Mouse (Mus musculus) lung, embryonic 14.5 days (tissue): ENCODE data around the gene Magi2. TPM values are rescaled to one million over a fixed set of nuclear protein-coding genes. Genes with fewer than 3 reads are reported as not detected.
A peak's percentile ranks its signal among the peaks of the same experiment; 100 is the strongest.

ENCODE experiments used
- ATAC-seq: fragments of 200-750 bp; cut with Nextera tagmentation; 2 replicates; pipeline ENCODE4 v1.8.0; 2017; ENCODE audit warnings: mild to moderate bottlenecking, moderate TSS enrichment, moderate library complexity; ENCODE audit not compliant: insufficient read depth
- DNase-seq: peaks from one replicate; pipeline ENCODE4 v3.0.0-alpha.2; 2015
- H3K27ac ChIP-seq: fragments of 300-500 bp; sonication (generic); 2 replicates; pipeline ENCODE4 v1.5.1; 2014; ENCODE audit warnings: low read depth, mild to moderate bottlenecking, moderate library complexity
- H3K27me3 ChIP-seq: fragments of 300-500 bp; sonication (generic); 2 replicates; pipeline ENCODE4 v1.6.1; 2014; ENCODE audit warnings: low read length, control low read depth; ENCODE audit not compliant: insufficient read depth
- H3K36me3 ChIP-seq: fragments of 300-500 bp; sonication (generic); 2 replicates; pipeline ENCODE4 v1.6.1; 2014; ENCODE audit warnings: control low read depth; ENCODE audit not compliant: insufficient read depth
- H3K4me1 ChIP-seq: fragments of 300-500 bp; sonication (generic); 2 replicates; pipeline ENCODE4 v1.6.1; 2014; ENCODE audit warnings: antibody characterized with exemption, control low read depth; ENCODE audit not compliant: insufficient read depth
- H3K4me2 ChIP-seq: fragments of 300-500 bp; sonication (generic); 2 replicates; pipeline ENCODE4 v1.6.1; 2014; ENCODE audit warnings: mild to moderate bottlenecking
- H3K4me3 ChIP-seq: fragments of 300-500 bp; sonication (generic); 2 replicates; pipeline ENCODE4 v1.5.1; 2014; ENCODE audit warnings: low read depth, low read length
- H3K9ac ChIP-seq: fragments of 300-500 bp; sonication (generic); 2 replicates; pipeline ENCODE4 v1.6.1; 2014
- H3K9me3 ChIP-seq: fragments of 300-500 bp; sonication (generic); 2 replicates; pipeline ENCODE4 v1.6.1; 2016; ENCODE audit warnings: low read depth, low read length, control low read depth
- CTCF ChIP-seq: IDR thresholded peaks from 2 replicates; pipeline ENCODE4 v1.5.1; 2016; ENCODE audit warnings: antibody characterized with exemption, low read depth
- WGBS: fragments of 180-500 bp; shearing (Covaris S2); extraction: QIAGEN DNeasy Blood & Tissue Kit; methylation state at CpG from one replicate; pipeline ENCODE4 v1.1.7; 2014; 5-methylcytosine and 5-hydroxymethylcytosine counted together
- polyA plus RNA-seq: library from polyadenylated mRNA; unstranded; fragments of >200 nt; fragmentation: Nextera tagmentation; extraction: Ambion mirVana; gene quantifications from 2 replicates; pipeline ENCODE4 v1.2.1, GENCODE M21; 2014

Magi2 gene
- polyA plus RNA-seq, 1 experiment from 2014 or later = 2.4 TPM

GRCm38 (mm10) chr5:19429290-19429689 is 202.5 kb downstream of the Magi2 start:
- DNase-seq (peak; percentile 78), ATAC-seq (no peak)
- no peak overlapping the region for H3K9ac ChIP-seq
- no peaks in the 10 kb centered on the region for H3K9me3 ChIP-seq
- no peaks in the 10 kb centered on the region for H3K36me3 ChIP-seq
- no peaks in the 10 kb centered on the region for H3K4me1 ChIP-seq
- no peak overlapping the region for H3K4me3 ChIP-seq
- no peak overlapping the region for H3K27ac ChIP-seq
- H3K4me2 ChIP-seq = no peak overlapping the region
- TF ChIP-seq CTCF = peak; percentile 52
- H3K27me3 ChIP-seq = no peaks in the 10 kb centered on the region
- WGBS = 17% methylated on average over 2 of the region's 2 CpGs

- no peaks in the 10 kb centered on the region for H3K36me3 ChIP-seq
- TF ChIP-seq CTCF = no peak
- H3K27me3 ChIP-seq = no peaks in the 10 kb centered on the region
- no peaks in the 10 kb centered on the region for H3K4me1 ChIP-seq
- no peak overlapping the region for H3K4me2 ChIP-seq
- H3K27ac ChIP-seq = no peak overlapping the region
- H3K4me3 ChIP-seq = no peak overlapping the region
- H3K9ac ChIP-seq = no peak overlapping the region
- no peak for ATAC-seq
- no peak for DNase-seq
- no peaks in the 10 kb centered on the region for H3K9me3 ChIP-seq
Measured at GRCm38 (mm10) chr5:19462541-19462940, 235.7 kb downstream of the Magi2 start.

GRCm38 (mm10) chr5:19465383-19465782 is 238.5 kb downstream of the Magi2 start:
- DNase-seq = peak; percentile 2
- no peak for ATAC-seq
- no peak for TF ChIP-seq CTCF
- no peak overlapping the region for H3K9ac ChIP-seq
- H3K27me3 ChIP-seq = no peaks in the 10 kb centered on the region
- no peaks in the 10 kb centered on the region for H3K9me3 ChIP-seq
- WGBS = 48% methylated on average over 2 of the region's 2 CpGs
- no peaks in the 10 kb centered on the region for H3K4me1 ChIP-seq
- no peaks in the 10 kb centered on the region for H3K36me3 ChIP-seq
- H3K4me2 ChIP-seq = no peak overlapping the region
- no peak overlapping the region for H3K4me3 ChIP-seq
- no peak overlapping the region for H3K27ac ChIP-seq

DNA sequence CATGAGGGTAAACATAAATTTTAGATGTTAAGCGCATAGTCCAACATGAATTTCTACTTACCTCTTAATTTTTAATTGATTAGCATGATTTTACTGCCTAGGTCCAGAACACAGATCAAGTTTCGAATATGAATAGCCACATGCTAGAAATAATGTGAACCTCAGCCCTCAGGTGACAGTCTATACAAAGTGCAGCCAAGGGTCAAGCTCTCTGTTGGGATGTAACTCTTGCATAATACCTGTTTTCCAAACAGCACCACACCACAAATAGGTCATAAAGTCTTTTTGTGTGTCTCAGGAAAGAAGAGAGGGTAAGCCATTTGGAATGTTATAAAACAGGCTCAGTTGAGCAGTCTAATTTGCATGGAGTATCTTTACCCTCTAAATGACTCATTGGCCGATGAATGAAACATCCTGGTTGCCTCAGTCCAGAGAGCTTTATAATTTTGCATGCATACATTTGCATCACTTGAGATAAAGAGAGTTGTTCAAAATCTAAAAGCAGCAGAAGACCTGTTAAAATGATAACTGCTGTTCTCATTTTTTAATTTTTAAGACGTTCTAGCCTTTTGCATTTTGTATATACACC is 246.1 kb downstream of the Magi2 start:
- DNase-seq (no peak), ATAC-seq (no peak)
- Histone ChIP-seq H3K4me1 (no peaks in the 10 kb centered on the region), H3K4me2 (no peak overlapping the region), H3K27me3 (no peaks in the 10 kb centered on the region), H3K9me3 (no peaks in the 10 kb centered on the region), H3K27ac (no peak overlapping the region), H3K36me3 (no peaks in the 10 kb centered on the region), H3K9ac (no peak overlapping the region), H3K4me3 (no peak overlapping the region)
- WGBS = 75% methylated on average over 4 of the region's 4 CpGs
- TF ChIP-seq CTCF = no peak

GRCm38 (mm10) chr5:19482981-19483380 is 256.1 kb downstream of the Magi2 start:
- Histone ChIP-seq H3K9ac (no peak overlapping the region), H3K4me3 (no peak overlapping the region), H3K36me3 (no peaks in the 10 kb centered on the region), H3K27ac (no peak overlapping the region), H3K4me1 (no peaks in the 10 kb centered on the region), H3K4me2 (no peak overlapping the region), H3K9me3 (no peaks in the 10 kb centered on the region), H3K27me3 (no peaks in the 10 kb centered on the region)
- DNase-seq = peak; percentile 35
- ATAC-seq = no peak
- 71% methylated on average over 3 of the region's 3 CpGs for WGBS
- TF ChIP-seq CTCF = no peak

DNA sequence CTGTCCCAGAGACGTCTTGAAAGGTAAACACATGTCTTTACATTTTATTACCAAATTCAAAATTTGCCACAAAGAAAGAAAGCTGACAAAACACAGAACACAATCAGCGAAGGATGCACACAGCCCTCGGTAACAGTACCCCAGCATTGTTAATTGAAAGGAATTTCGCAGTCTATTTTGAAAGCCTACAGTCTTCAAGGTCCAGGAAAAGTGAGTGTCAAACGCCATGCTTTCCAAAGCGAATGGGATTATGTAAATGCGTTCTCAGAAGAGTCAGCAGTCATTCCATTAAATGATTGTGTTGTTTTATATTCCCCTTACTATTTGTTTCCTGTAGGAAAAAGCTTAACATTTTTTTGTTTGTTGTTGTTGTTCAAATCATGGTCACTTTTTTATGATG is 261.1 kb downstream of the Magi2 start:
- DNase-seq (no peak), ATAC-seq (no peak)
- Histone ChIP-seq H3K27ac (no peak overlapping the region), H3K4me3 (no peak overlapping the region), H3K36me3 (no peaks in the 10 kb centered on the region), H3K9me3 (no peaks in the 10 kb centered on the region), H3K4me2 (no peak overlapping the region), H3K27me3 (no peaks in the 10 kb centered on the region), H3K4me1 (no peaks in the 10 kb centered on the region), H3K9ac (no peak overlapping the region)
- 17% methylated on average over 7 of the region's 7 CpGs for WGBS
- no peak for TF ChIP-seq CTCF

DNA sequence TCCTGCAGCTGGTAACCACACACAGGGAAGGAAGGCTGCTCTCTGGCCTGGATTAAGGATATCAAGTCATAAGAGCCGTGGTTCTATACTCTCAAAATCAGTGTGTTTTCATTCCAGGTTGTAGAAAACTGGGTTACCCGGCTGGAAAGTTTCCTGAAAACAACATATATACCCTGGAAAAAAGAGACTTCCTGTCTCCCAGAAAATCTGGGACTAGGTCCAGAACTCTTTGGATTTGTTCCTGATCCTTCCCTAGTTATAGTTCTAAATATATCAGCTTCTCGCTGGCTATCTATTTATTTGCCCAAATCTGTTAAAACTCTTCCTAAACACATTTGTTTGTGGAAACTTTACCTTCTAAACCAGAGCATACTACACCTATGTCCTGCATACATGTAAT is 274.2 kb downstream of the Magi2 start:
- H3K9ac ChIP-seq = no peak overlapping the region
- H3K4me3 ChIP-seq = no peak overlapping the region
- no peak overlapping the region for H3K27ac ChIP-seq
- H3K36me3 ChIP-seq = no peaks in the 10 kb centered on the region
- H3K4me2 ChIP-seq = no peak overlapping the region
- H3K4me1 ChIP-seq = no peaks in the 10 kb centered on the region
- H3K9me3 ChIP-seq = no peaks in the 10 kb centered on the region
- 78% methylated on average over 3 of the region's 3 CpGs for WGBS
- TF ChIP-seq CTCF = no peak
- ATAC-seq (no peak), DNase-seq (peak; percentile 21)
- H3K27me3 ChIP-seq = no peaks in the 10 kb centered on the region

- no peak overlapping the region for H3K9ac ChIP-seq
- DNase-seq (peak; percentile 68), ATAC-seq (peak; percentile 17; the same call in 1 of the 2 replicates)
Measured at GRCm38 (mm10) chr5:19522168-19522567, 295.3 kb downstream of the Magi2 start.

More at GRCm38 (mm10) chr5:19522168-19522567, 295.3 kb downstream of the Magi2 start:
- no peak overlapping the region for H3K4me3 ChIP-seq
- no peak overlapping the region for H3K27ac ChIP-seq
- H3K9me3 ChIP-seq = no peaks in the 10 kb centered on the region
- H3K36me3 ChIP-seq = no peaks in the 10 kb centered on the region
- H3K4me2 ChIP-seq = no peak overlapping the region
- TF ChIP-seq CTCF = peak; percentile 67
- H3K27me3 ChIP-seq = no peaks in the 10 kb centered on the region; the same call in 1 of the 2 replicates
- H3K4me1 ChIP-seq = no peaks in the 10 kb centered on the region
